Mouse (Mus musculus): ENCODE measurements around the gene Wdr1.

The Wdr1 gene

GRCm38 (mm10) chr5:38493890-38494289 is 69.1 kb downstream of the Wdr1 start:
- DNase-seq: no peak

- DNase-seq: no peak
Observed at GRCm38 (mm10) chr5:38491763-38492162, 71.3 kb downstream of the Wdr1 start.

- DNase-seq: no peak
Observed at GRCm38 (mm10) chr5:38489739-38490138, 73.3 kb downstream of the Wdr1 start.

- no peak for DNase-seq
Observed at GRCm38 (mm10) chr5:38488673-38489615, 74.1 kb downstream of the Wdr1 start.

- DNase-seq: no peak
Observed at GRCm38 (mm10) chr5:38488026-38488425, 75.0 kb downstream of the Wdr1 start.

GRCm38 (mm10) chr5:38487247-38487646 is 75.8 kb downstream of the Wdr1 start:
- no peak for DNase-seq

- no peak for DNase-seq
Observed at GRCm38 (mm10) chr5:38485946-38486345, 77.1 kb downstream of the Wdr1 start.

GRCm38 (mm10) chr5:38483518-38484110 is 79.4 kb downstream of the Wdr1 start:
- DNase-seq: no peak

GRCm38 (mm10) chr5:38480822-38481707 is 82.0 kb downstream of the Wdr1 start:
- DNase-seq: no peak

- DNase-seq: peak; percentile 36 to 48
Observed at GRCm38 (mm10) chr5:38479908-38480725, 82.9 kb downstream of the Wdr1 start.

- DNase-seq: peak in 1 of 2 experiments; percentile 20
Observed at GRCm38 (mm10) chr5:38479545-38479907, 83.5 kb downstream of the Wdr1 start.

GRCm38 (mm10) chr5:38479027-38479426 is 84.0 kb downstream of the Wdr1 start:
- DNase-seq: peak; percentile 52 to 56

GRCm38 (mm10) chr5:38477731-38478445 is 85.1 kb downstream of the Wdr1 start:
- DNase-seq: peak; percentile 71 to 73

GRCm38 (mm10) chr5:38476861-38477565 is 86.0 kb downstream of the Wdr1 start:
- peak; percentile 78 to 85 for DNase-seq

All from cerebellum, postnatal 36 days (tissue).